Mouse (Mus musculus): ENCODE data around the gene Pkhd1. TPM values are rescaled to one million over a fixed set of nuclear protein-coding genes. Genes with fewer than 3 reads are reported as not detected.
"Not testable (repeated sequence)": the region's sequence is repeated elsewhere in the genome, so short reads cannot be mapped to it uniquely, and the experiment has no call there.

Pkhd1 gene
- polyA plus RNA-seq, 1 experiment from 2014 or later, result 0.01 TPM

DNA sequence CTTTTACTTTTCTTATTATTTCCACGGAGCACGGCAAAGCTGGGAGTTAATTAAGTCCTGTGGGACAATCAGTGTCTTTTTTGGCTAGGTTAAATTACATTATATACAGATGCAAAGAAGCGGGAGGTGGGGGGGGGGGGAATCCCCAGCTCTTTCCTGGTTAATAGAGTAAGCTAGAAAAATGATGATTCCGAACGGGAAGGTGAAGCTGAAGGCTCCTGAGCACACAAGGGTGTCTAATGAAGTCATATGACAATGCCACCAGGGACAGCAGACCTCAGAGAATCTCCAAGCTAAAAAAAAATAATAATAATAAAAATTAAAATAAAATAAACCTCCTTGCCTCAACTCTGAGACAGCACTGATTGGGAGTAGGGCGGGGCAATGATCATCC, 139.6 kb downstream of the Pkhd1 start:
- no peaks in the 10 kb centered on the region for H3K9me3 ChIP-seq
- no peaks in the 10 kb centered on the region for H3K27me3 ChIP-seq
- ATAC-seq (ENCODE audit: low FRiP score, low read depth), result peak; percentile 59; the same call in 1 of the 2 replicates
- H3K36me3 ChIP-seq, result no peaks in the 10 kb centered on the region
- WGBS, result 19% methylated on average over 6 of the region's 6 CpGs
- peak overlapping the region; percentile 74 for H3K27ac ChIP-seq (replicated peaks)
- peak overlapping the region; percentile 49 for H3K9ac ChIP-seq
- H3K4me3 ChIP-seq, result peak overlapping the region; percentile 41
- peak overlapping the region; percentile 62 for H3K4me2 ChIP-seq
- H3K4me1 ChIP-seq (replicated peaks), result peaks cover 3% of the 10 kb centered on the region; the same call in 1 of the 2 replicates

DNA sequence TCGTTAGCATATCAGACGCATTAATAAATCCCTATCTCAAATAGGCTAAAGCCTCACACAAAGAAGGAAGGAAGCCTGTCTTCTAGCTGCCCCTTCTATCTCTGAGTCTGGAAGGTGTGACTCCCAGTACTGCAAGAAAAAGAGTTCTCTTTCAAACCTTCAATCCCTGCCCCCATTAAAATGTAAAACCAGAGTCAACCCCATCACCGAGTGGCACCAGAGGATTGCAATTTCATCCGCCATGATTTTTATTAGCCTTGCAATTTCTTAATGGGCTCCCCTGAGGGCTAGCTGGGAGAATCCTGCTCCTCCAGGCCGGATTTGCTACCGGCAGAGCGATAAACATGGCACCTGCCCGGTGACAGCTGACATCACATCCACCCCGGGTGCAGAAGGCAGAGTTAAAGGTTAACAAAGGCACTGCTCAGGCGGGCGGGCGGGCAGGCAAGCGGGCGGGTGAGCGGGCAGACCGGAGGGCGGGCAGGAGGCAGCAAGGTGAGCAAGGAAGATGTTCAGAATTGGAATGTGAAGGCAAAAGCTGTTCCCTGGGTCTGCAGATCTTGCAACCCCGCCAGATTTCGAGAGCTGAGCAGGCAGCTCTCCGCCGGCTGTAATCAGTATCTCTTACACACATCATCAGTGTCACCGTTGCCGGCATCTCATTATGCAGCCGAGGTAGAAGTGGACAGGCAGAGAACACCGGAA, 140.2 kb downstream of the Pkhd1 start:
- Histone ChIP-seq H3K9ac (peak overlapping the region; percentile 49), H3K36me3 (no peaks in the 10 kb centered on the region), H3K27me3 (no peaks in the 10 kb centered on the region), H3K9me3 (no peaks in the 10 kb centered on the region), H3K4me3 (peak overlapping the region; percentile 41), H3K4me2 (peak overlapping the region; percentile 62), H3K4me1 (replicated peaks) (peaks cover 3% of the 10 kb centered on the region; the same call in 1 of the 2 replicates), H3K27ac (replicated peaks) (peak overlapping the region; percentile 74)
- ATAC-seq (ENCODE audit: low FRiP score, low read depth), result peak; percentile 92
- 4% methylated on average over 25 of the region's 25 CpGs for WGBS

DNA sequence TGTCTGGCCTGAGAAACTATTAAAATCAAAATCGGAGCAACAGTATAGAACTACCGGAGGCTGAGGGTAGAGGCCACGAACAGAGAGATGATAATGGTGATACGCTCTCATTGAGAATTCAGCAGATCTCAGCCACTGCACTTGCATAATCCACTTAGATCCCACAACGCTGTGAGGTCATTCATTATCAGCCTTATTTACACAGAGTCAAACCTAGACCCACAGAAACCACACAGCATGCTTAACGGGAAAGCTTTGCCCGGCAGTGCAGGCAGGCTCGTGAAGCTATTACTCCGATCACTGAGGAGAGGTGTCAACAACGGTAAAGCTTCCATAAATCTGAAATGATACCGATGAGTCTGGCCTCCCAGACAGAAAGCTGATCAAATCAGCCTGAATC, 147.1 kb downstream of the Pkhd1 start:
- peak; percentile 38; the same call in 1 of the 2 replicates for ATAC-seq (ENCODE audit: low FRiP score, low read depth)
- H3K27me3 ChIP-seq, result no peaks in the 10 kb centered on the region
- no peaks in the 10 kb centered on the region for H3K9me3 ChIP-seq
- H3K27ac ChIP-seq (replicated peaks), result no peak overlapping the region
- H3K4me2 ChIP-seq, result no peak overlapping the region
- no peak overlapping the region for H3K4me3 ChIP-seq
- WGBS, result 73% methylated on average over 11 of the region's 11 CpGs
- H3K4me1 ChIP-seq (replicated peaks), result no peaks in the 10 kb centered on the region
- H3K36me3 ChIP-seq, result no peaks in the 10 kb centered on the region
- no peak overlapping the region for H3K9ac ChIP-seq

DNA sequence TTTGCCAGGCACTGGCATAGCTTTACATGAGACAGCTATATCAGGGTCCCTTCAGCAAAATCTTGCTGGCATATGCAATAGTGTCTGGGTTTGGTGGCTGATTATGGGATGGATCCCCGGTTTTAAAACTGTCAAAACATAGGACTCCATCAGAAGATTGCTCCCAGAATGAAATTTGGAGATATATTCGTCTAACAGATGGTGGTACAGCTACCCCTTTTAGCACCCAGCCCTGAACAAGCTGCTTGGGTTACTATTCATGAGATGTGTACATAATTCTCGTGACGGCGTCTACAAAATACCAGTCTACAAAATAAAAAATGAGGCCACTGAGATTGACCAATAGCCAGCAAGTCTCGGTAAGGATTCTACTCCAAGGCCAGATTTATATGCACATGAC, 147.5 kb downstream of the Pkhd1 start:
- no peaks in the 10 kb centered on the region for H3K4me1 ChIP-seq (replicated peaks)
- no peak overlapping the region for H3K27ac ChIP-seq (replicated peaks)
- H3K9ac ChIP-seq, result no peak overlapping the region
- H3K4me2 ChIP-seq, result no peak overlapping the region
- H3K27me3 ChIP-seq, result no peaks in the 10 kb centered on the region
- no peaks in the 10 kb centered on the region for H3K36me3 ChIP-seq
- WGBS, result 83% methylated on average over 6 of the region's 6 CpGs
- ATAC-seq (ENCODE audit: low FRiP score, low read depth), result no peak
- H3K4me3 ChIP-seq, result no peak overlapping the region
- no peaks in the 10 kb centered on the region for H3K9me3 ChIP-seq

- no peaks in the 10 kb centered on the region for H3K27me3 ChIP-seq
- H3K4me3 ChIP-seq, result no peak overlapping the region
- no peaks in the 10 kb centered on the region for H3K9me3 ChIP-seq
- no peaks in the 10 kb centered on the region for H3K36me3 ChIP-seq
- 69% methylated on average over 4 of the region's 4 CpGs for WGBS
- no peak overlapping the region for H3K9ac ChIP-seq
- H3K4me2 ChIP-seq, result no peak overlapping the region
- ATAC-seq (ENCODE audit: low FRiP score, low read depth), result no peak
- H3K4me1 ChIP-seq (replicated peaks), result no peaks in the 10 kb centered on the region
- H3K27ac ChIP-seq (replicated peaks), result no peak overlapping the region
These were observed 151.4 kb downstream of the Pkhd1 start for GRCm38 (mm10) chr1:20466481-20466880.

GRCm38 (mm10) chr1:20454621-20455020, 163.2 kb downstream of the Pkhd1 start:
- H3K4me2 ChIP-seq, result no peak overlapping the region
- H3K9me3 ChIP-seq, result no peaks in the 10 kb centered on the region
- no peaks in the 10 kb centered on the region for H3K36me3 ChIP-seq
- H3K9ac ChIP-seq, result no peak overlapping the region
- 93% methylated on average over 1 of the region's 1 CpGs for WGBS
- no peaks in the 10 kb centered on the region for H3K27me3 ChIP-seq
- no peak for ATAC-seq (ENCODE audit: low FRiP score, low read depth)
- H3K4me3 ChIP-seq, result no peak overlapping the region
- H3K27ac ChIP-seq (replicated peaks), result no peak overlapping the region
- no peaks in the 10 kb centered on the region for H3K4me1 ChIP-seq (replicated peaks)

- 24% methylated on average over 10 of the region's 10 CpGs for WGBS
- no peaks in the 10 kb centered on the region for H3K4me1 ChIP-seq (replicated peaks)
- H3K4me3 ChIP-seq, result no peak overlapping the region
- ATAC-seq (ENCODE audit: low FRiP score, low read depth), result peak; percentile 86; the same call in 1 of the 2 replicates
- no peaks in the 10 kb centered on the region for H3K9me3 ChIP-seq
- H3K36me3 ChIP-seq, result no peaks in the 10 kb centered on the region
- H3K27me3 ChIP-seq, result 0 out of 2 replicates have a peak, but pooled peaks cover 2% of the 10 kb centered on the region
- no peak overlapping the region for H3K4me2 ChIP-seq
- H3K9ac ChIP-seq, result no peak overlapping the region
- H3K27ac ChIP-seq (replicated peaks), result no peak overlapping the region
These were observed 167.8 kb downstream of the Pkhd1 start for GRCm38 (mm10) chr1:20450074-20450473.

- not testable (repeated sequence) for H3K9ac ChIP-seq; ATAC-seq (ENCODE audit: low FRiP score, low read depth); H3K27ac ChIP-seq (replicated peaks); H3K4me2 ChIP-seq; H3K36me3 ChIP-seq; H3K27me3 ChIP-seq; H3K9me3 ChIP-seq; H3K4me3 ChIP-seq
- H3K4me1 ChIP-seq (replicated peaks), result peaks cover 13% of the 10 kb centered on the region
- 92% methylated on average over 16 of the region's 16 CpGs for WGBS
These were observed 185.8 kb downstream of the Pkhd1 start for GRCm38 (mm10) chr1:20432026-20432425.

DNA sequence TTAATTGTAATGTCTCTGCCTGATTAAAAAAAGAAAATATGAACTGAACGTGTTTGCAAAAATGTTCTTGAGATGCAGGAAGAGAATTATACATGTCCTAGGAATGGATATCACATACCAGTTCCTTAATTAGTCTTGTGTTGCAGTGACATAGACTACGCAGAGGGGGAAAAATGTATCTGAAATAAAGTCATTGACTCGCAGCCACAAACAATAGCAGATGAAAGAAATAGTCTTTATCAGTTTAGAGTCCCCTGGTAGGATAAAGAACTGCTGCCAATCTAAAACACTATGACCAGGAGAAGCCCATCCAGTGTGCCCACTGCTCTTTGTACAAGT, 188.8 kb downstream of the Pkhd1 start:
- Histone ChIP-seq H3K4me3 (no peak overlapping the region), H3K27ac (replicated peaks) (0 out of 2 replicates have a peak overlapping the region, but pooled peaks have one; percentile 59), H3K36me3 (no peaks in the 10 kb centered on the region), H3K9me3 (no peaks in the 10 kb centered on the region), H3K4me2 (peak overlapping the region; percentile 52), H3K9ac (no peak overlapping the region), H3K4me1 (replicated peaks) (peaks cover 13% of the 10 kb centered on the region), H3K27me3 (no peaks in the 10 kb centered on the region)
- 0 out of 2 replicates have a peak, but pooled peaks have one; percentile 6 for ATAC-seq (ENCODE audit: low FRiP score, low read depth)
- WGBS, result 58% methylated on average over 3 of the region's 3 CpGs

GRCm38 (mm10) chr1:20428370-20429055, 189.4 kb downstream of the Pkhd1 start:
- 29% methylated on average over 12 of the region's 12 CpGs for WGBS
- H3K4me2 ChIP-seq, result peak overlapping the region; percentile 52

GRCm38 (mm10) chr1:20409411-20409967, 208.4 kb downstream of the Pkhd1 start:
- peak; percentile 34; the same call in 1 of the 2 replicates for ATAC-seq (ENCODE audit: low FRiP score, low read depth)
- no peaks in the 10 kb centered on the region for H3K4me1 ChIP-seq (replicated peaks)
- no peak overlapping the region for H3K4me2 ChIP-seq
- H3K9me3 ChIP-seq, result no peaks in the 10 kb centered on the region
- 42% methylated on average over 5 of the region's 5 CpGs for WGBS
- no peak overlapping the region for H3K27ac ChIP-seq (replicated peaks)
- no peaks in the 10 kb centered on the region for H3K27me3 ChIP-seq
- no peak overlapping the region for H3K4me3 ChIP-seq
- H3K9ac ChIP-seq, result no peak overlapping the region
- no peaks in the 10 kb centered on the region for H3K36me3 ChIP-seq

More at GRCm38 (mm10) chr1:20428370-20429055, 189.4 kb downstream of the Pkhd1 start:
- Histone ChIP-seq H3K27me3 (no peaks in the 10 kb centered on the region), H3K9me3 (no peaks in the 10 kb centered on the region), H3K27ac (replicated peaks) (peak overlapping the region; percentile 59), H3K4me3 (peak overlapping the region; percentile 19), H3K4me1 (replicated peaks) (peaks cover 13% of the 10 kb centered on the region), H3K9ac (peak overlapping the region; percentile 35; the same call in 1 of the 2 replicates), H3K36me3 (no peaks in the 10 kb centered on the region)
- ATAC-seq (ENCODE audit: low FRiP score, low read depth), result peak; percentile 93

GRCm38 (mm10) chr1:20398319-20398718, 219.5 kb downstream of the Pkhd1 start:
- Histone ChIP-seq H3K4me1 (replicated peaks) (no peaks in the 10 kb centered on the region), H3K4me2 (no peak overlapping the region), H3K4me3 (no peak overlapping the region), H3K27ac (replicated peaks) (no peak overlapping the region), H3K27me3 (no peaks in the 10 kb centered on the region), H3K9ac (no peak overlapping the region), H3K9me3 (no peaks in the 10 kb centered on the region), H3K36me3 (no peaks in the 10 kb centered on the region)
- WGBS, result 71% methylated on average over 4 of the region's 4 CpGs
- no peak for ATAC-seq (ENCODE audit: low FRiP score, low read depth)

Data from hindbrain, embryonic 15.5 days (tissue).